In the genomic region with DNA sequence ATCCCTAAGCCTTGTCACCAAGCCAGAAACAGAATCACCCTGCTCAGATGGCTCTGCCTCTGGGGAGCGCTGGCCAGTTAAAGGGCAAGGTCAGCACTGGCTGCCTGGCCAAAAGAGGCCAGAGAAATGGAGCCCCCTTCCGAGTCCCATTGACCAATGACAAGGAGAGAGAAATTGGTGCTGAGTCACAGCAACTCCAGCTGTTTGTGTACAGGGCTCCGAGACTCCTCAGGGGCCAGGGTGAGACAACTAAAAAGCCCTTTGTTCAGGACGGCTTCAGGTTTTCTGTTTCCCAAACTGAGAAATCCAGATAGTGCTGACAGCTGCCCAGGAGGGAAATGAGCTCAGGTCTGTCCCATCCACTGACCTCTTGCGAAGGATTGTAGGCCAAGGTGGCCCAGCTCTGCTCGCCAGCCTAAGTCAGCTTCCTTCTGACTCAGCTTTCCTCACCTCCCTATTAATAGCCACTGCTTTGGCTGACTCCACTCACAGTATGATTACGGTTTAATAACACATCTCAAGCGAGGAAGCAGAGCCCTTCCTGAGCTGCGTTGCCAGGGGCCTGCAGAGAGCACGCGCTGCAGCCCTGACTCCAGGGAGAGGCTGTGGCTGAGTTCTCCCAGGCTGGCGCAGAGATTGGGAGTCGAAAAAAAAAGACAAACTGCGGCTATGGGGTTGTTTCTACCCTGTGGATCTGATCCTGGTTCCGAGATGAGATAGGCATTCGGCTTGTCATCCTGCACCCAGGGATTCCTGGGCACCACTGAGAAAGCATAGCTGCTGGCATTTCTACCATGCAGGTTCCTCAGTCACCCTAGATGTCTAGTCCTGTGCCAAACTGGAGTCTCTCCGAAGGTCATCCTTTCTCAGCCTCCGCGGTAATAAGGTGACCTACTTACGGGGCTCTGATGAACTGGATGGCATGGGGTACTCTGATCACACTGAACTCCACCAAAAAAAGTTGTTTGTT, we compare ENCODE assay signal across 8 mouse cellular contexts.
DNase-seq lines count a peak whose midpoint lies in the region.

No protein-coding gene starts in this region.

- intact Hi-C loops in left cerebral cortex, postnatal 25 days (cut with DNase I): no loop called here
- intact Hi-C loops in left cerebral cortex, postnatal 14 days (cut with DNase I): no loop called here

- peak; percentile 42 to 49 for DNase-seq in left cerebral cortex, postnatal 25 days (ENCODE audit: low spot score in 2 of 2)
- DNase-seq in left cerebral cortex, postnatal 14 days (ENCODE audit: low spot score in 2 of 2): no peak
- peak; percentile 64 for DNase-seq in cerebellum, adult 8-10 months
- peak; percentile 81 to 93 for DNase-seq in heart, adult 18-20 months
- DNase-seq in kidney, adult 8-10 months: peak; percentile 29 to 36
- DNase-seq in lung, postnatal 14 days: peak; percentile 37
- no peak for DNase-seq in spleen, adult 12 weeks (ENCODE audit: low spot score)
- DNase-seq in spleen, postnatal 36 days (ENCODE audit: low spot score in 2 of 2): no peak

Comparison
In these comparisons a context has a peak if more than half of its experiments do, and no peak if none do; other contexts are left out.
1. DNase-seq: peak in left cerebral cortex, postnatal 25 days (2 of 2), cerebellum, adult 8-10 months (single experiment), heart, adult 18-20 months (2 of 2), kidney, adult 8-10 months (2 of 2) and lung, postnatal 14 days (single experiment); none in left cerebral cortex, postnatal 14 days (0 of 2), spleen, adult 12 weeks (single experiment) and spleen, postnatal 36 days (0 of 2).